Mouse (Mus musculus) heart, embryonic 13.5 days (tissue): Measurements from ENCODE around the gene Ccdc114. TPM values are rescaled to one million over a fixed set of nuclear protein-coding genes. Genes with fewer than 3 reads are reported as not detected.
"Not testable (repeated sequence)": the region's sequence is repeated elsewhere in the genome, so short reads cannot be mapped to it uniquely, and the experiment has no call there.

Experiments used
- ATAC-seq: fragments of 200-750 bp; cut with Nextera tagmentation; 2 replicates; pipeline ENCODE4 v1.8.0; 2017; ENCODE audit warnings: moderate TSS enrichment; ENCODE audit not compliant: insufficient number of reproducible peaks, low FRiP score, low TSS enrichment; ENCODE audit errors: extremely low read depth
- H3K27ac ChIP-seq: fragments of 300-500 bp; sonication (generic); replicated peaks from 2 replicates; pipeline ENCODE4 v1.5.1; 2015; ENCODE audit warnings: moderate library complexity, mild to moderate bottlenecking, inconsistent platforms
- H3K27me3 ChIP-seq: fragments of 300-500 bp; sonication (generic); replicated peaks from 2 replicates; pipeline ENCODE4 v1.6.1; 2015; ENCODE audit warnings: mild to moderate bottlenecking, inconsistent platforms
- H3K36me3 ChIP-seq: fragments of 300-500 bp; sonication (generic); 2 replicates; pipeline ENCODE4 v1.6.1; 2015; ENCODE audit warnings: mild to moderate bottlenecking, inconsistent platforms
- H3K4me1 ChIP-seq: fragments of 300-500 bp; sonication (generic); 2 replicates; pipeline ENCODE4 v1.6.1; 2015; ENCODE audit warnings: inconsistent platforms
- H3K4me2 ChIP-seq: fragments of 300-500 bp; sonication (generic); 2 replicates; pipeline ENCODE4 v1.6.1; 2015; ENCODE audit warnings: inconsistent platforms, mild to moderate bottlenecking, moderate library complexity
- H3K4me3 ChIP-seq: fragments of 300-500 bp; sonication (generic); 2 replicates; pipeline ENCODE4 v1.5.1; 2015; ENCODE audit warnings: moderate library complexity, mild to moderate bottlenecking, inconsistent platforms
- H3K9ac ChIP-seq: fragments of 300-500 bp; sonication (generic); 2 replicates; pipeline ENCODE4 v1.6.1; 2015; ENCODE audit warnings: inconsistent platforms, mild to moderate bottlenecking, moderate library complexity
- H3K9me3 ChIP-seq: fragments of 300-500 bp; sonication (generic); 2 replicates; pipeline ENCODE4 v1.6.1; 2016; ENCODE audit warnings: inconsistent platforms
- WGBS: fragments of 180-500 bp; shearing (Covaris S2); methylation state at CpG from one replicate; pipeline ENCODE4 v1.1.7; 2015; ENCODE audit warnings: mixed read lengths; 5-methylcytosine and 5-hydroxymethylcytosine counted together
- polyA plus RNA-seq: library from polyadenylated mRNA; unstranded; fragments of >200 nt; fragmentation: Nextera tagmentation; extraction: Ambion mirVana; gene quantifications from 2 replicates; pipeline ENCODE4 v1.2.1, GENCODE M21; 2015

Gene Ccdc114
- polyA plus RNA-seq, 1 experiment from 2014 or later = 2.7 TPM

DNA sequence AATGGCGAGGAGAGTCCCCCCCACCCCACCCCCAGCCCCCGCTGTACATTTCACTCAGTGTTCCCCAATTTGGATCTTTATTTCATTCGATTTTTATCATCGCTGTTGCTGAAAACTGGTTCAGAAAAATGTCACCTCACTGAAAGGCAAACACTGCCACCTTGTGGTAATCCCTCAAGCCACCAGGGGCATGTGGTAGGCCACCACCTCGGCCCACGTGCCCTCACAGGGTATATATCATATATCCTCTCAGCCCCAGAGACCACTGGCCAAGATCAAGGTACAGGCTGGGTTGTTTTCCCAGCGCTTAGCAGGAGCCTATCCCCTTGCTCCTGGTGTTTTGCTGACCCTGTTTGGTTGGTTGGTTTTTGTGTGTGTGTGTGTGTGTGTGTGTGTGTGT lies 11.2 kb downstream of the Ccdc114 start:
- Histone ChIP-seq H3K36me3 (peaks cover 15% of the 10 kb centered on the region), H3K27me3 (no peaks in the 10 kb centered on the region), H3K4me3 (no peak overlapping the region), H3K9me3 (peaks cover 6% of the 10 kb centered on the region), H3K4me1 (no peaks in the 10 kb centered on the region), H3K27ac (no peak overlapping the region), H3K4me2 (no peak overlapping the region), H3K9ac (no peak overlapping the region)
- ATAC-seq = no peak
- 27% methylated on average over 7 of the region's 7 CpGs for WGBS

DNA sequence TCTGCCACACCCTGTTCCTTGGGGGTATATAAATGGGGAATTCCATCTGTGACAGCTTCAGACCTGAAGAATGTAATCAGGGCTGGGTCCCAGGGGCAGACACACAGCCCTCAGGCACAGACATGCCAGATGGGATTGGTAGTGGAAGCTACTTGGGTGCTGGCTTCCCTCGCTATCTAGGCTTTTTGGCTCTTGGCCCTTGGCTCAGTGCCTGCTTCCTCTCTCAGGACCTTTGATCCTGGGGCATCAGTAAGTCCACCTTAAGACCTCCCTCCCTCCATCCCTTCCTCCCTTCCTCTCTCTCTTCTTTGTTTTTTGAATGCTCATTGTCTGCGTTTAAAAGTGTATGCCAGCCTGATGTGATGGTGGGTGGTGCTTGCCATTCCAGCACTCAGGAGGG lies 16.0 kb downstream of the Ccdc114 start:
- 28% methylated on average over 2 of the region's 2 CpGs for WGBS
- no peak overlapping the region for H3K27ac ChIP-seq
- H3K27me3 ChIP-seq = no peaks in the 10 kb centered on the region
- no peak overlapping the region for H3K9ac ChIP-seq
- no peak overlapping the region for H3K4me2 ChIP-seq
- ATAC-seq = no peak
- H3K4me1 ChIP-seq = no peaks in the 10 kb centered on the region
- no peaks in the 10 kb centered on the region for H3K9me3 ChIP-seq
- no peaks in the 10 kb centered on the region for H3K36me3 ChIP-seq
- no peak overlapping the region for H3K4me3 ChIP-seq

DNA sequence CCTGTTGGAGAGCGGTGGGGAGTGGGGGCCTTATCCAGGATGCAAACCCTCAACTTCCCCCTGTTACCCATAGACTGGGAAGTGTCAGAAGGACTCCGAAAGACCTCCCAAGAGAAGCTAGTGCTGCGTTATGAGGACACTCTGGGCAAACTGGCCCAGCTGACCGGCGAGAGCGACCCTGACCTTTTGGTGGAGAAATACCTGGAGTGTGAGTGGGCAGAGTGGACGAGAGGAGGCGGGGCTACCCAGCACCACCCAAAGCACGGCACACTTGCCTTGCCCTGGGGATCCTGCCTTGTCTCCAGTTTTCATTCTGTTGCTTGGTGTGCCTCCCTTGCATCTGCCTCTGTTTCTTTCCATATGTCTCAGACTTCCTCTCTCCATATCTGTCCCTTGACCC lies 18.1 kb downstream of the Ccdc114 start:
- Histone ChIP-seq H3K9me3 (no peaks in the 10 kb centered on the region), H3K4me2 (no peak overlapping the region), H3K27ac (no peak overlapping the region), H3K36me3 (no peaks in the 10 kb centered on the region), H3K9ac (no peak overlapping the region), H3K4me1 (no peaks in the 10 kb centered on the region), H3K4me3 (no peak overlapping the region), H3K27me3 (no peaks in the 10 kb centered on the region)
- 70% methylated on average over 9 of the region's 9 CpGs for WGBS
- no peak for ATAC-seq

DNA sequence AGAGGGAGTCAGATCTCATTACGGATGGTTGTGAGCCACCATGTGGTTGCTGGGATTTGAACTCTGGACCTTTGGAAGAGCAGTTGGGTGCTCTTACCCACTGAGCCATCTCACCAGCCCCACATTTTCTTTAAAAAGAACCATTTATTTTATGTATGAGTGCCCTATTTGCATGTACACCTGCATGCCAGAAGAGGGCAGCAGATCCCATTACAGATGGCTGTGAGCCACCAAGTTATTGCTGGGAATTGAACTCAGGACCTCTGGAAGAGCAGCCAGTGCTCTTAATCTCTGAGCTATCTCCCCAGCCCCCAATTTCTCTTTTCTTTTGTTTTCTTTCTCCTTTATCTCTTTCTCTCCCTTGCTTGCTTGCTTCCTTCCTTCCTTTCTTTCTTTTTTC lies 19.4 kb downstream of the Ccdc114 start:
- not testable (repeated sequence) for H3K36me3 ChIP-seq, ATAC-seq, H3K27me3 ChIP-seq, H3K9me3 ChIP-seq, H3K4me3 ChIP-seq, H3K27ac ChIP-seq, H3K4me2 ChIP-seq, H3K9ac ChIP-seq, H3K4me1 ChIP-seq
- 56% methylated on average over 1 of the region's 1 CpGs for whole genome bisulfite sequencing

DNA sequence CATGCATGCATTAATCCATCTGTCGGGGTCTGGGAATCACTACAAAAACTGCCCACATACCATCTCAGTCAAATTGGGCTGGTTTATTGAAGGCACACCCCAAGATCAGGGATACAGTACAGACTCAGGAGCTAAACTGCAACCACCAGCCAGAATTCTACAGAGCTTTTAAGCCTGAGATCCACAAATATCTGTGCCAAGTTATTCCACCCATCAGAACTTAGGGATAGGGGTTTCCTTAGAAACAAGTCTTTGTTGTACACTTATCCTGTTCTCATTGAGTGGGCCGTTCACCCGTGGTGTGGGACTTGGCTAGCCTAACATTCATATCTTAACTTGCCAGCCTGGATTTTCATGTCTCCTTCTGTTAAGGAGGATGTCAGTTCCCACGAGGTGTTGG lies 25.2 kb downstream of the Ccdc114 start:
- Histone ChIP-seq H3K9me3 (no peaks in the 10 kb centered on the region), H3K27me3 (0 out of 2 replicates have a peak, but pooled peaks cover 3% of the 10 kb centered on the region), H3K27ac (no peak overlapping the region), H3K9ac (no peak overlapping the region), H3K4me3 (no peak overlapping the region), H3K4me2 (no peak overlapping the region), H3K36me3 (no peaks in the 10 kb centered on the region), H3K4me1 (no peaks in the 10 kb centered on the region)
- WGBS = 61% methylated on average over 4 of the region's 4 CpGs
- no peak for ATAC-seq

DNA sequence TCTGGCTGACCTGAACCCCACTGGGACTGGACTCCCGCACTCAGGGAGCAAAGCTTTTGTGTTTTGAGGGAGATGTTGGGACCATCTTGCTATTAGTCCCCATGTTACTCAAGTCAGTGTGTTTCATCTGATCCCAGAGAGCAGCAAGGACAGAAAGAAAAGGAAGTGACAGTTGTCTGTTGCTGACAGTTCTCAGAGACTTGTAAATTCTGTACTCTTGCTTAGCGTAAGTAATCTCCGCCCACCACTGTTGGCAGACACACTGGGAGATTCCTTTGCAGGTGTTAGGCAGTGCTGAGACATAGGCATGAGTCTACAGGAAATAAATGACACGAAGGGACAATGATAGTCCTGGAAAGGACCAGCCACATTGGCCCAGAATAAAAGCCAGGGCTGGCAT lies 32.7 kb downstream of the Ccdc114 start:
- whole genome bisulfite sequencing = 51% methylated on average over 4 of the region's 4 CpGs

DNA sequence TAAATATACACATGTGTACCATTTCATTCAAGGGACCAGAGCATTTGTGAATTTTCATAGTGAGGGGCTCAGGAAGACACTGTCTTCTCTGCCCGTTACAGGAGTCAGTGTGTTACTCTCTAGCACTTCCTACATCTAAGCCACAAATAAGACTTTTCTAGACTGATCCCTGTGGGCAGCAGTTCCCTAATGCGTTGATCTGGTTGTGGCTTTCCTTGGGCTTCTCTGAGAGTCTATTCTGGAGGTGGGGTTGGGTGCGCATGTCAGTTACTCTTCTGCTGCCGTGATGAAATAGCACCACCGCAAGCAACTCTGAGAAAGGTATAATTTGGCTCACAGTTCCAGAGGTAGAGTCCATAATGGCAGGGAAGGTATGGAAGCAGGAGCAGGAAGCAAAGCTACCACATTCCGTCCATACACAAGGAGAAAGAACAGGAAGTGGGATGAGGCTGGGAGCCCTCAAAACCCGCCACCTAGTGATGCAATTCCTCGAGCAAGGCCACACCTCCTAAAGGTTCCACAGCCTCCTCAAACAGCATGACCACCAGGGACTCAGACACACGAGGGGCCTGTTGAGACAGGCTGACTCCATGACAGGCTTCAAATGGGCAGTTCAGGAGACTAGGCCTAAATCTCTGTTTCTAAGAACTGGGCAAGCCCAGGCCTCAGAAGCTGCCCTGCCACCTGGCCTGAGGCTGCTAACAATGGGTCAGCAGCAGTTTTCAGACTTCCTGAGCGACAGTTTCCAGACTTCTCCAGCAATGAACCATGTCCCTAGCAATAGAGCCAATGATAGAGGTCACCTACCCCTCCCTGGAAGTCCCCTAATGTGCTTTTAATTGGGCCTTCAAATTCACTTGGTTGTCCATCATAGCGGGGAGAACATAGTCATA lies 48.2 kb downstream of the Ccdc114 start:
- H3K27ac ChIP-seq = no peak overlapping the region
- H3K9ac ChIP-seq = no peak overlapping the region
- no peaks in the 10 kb centered on the region for H3K36me3 ChIP-seq
- H3K27me3 ChIP-seq = peaks cover 19% of the 10 kb centered on the region
- H3K4me3 ChIP-seq = no peak overlapping the region
- no peak for ATAC-seq
- H3K4me2 ChIP-seq = no peak overlapping the region
- H3K9me3 ChIP-seq = no peaks in the 10 kb centered on the region
- WGBS = 73% methylated on average over 11 of the region's 11 CpGs
- no peaks in the 10 kb centered on the region; the same call in 1 of the 2 replicates for H3K4me1 ChIP-seq

More for the DNA sequence above, 32.7 kb downstream of the Ccdc114 start:
- H3K4me3 ChIP-seq = no peak overlapping the region
- no peak for ATAC-seq
- H3K4me2 ChIP-seq = no peak overlapping the region
- H3K4me1 ChIP-seq = no peaks in the 10 kb centered on the region
- H3K9me3 ChIP-seq = no peaks in the 10 kb centered on the region
- peaks cover 6% of the 10 kb centered on the region; the same call in 1 of the 2 replicates for H3K27me3 ChIP-seq
- H3K36me3 ChIP-seq = no peaks in the 10 kb centered on the region
- H3K9ac ChIP-seq = no peak overlapping the region
- H3K27ac ChIP-seq = no peak overlapping the region

DNA sequence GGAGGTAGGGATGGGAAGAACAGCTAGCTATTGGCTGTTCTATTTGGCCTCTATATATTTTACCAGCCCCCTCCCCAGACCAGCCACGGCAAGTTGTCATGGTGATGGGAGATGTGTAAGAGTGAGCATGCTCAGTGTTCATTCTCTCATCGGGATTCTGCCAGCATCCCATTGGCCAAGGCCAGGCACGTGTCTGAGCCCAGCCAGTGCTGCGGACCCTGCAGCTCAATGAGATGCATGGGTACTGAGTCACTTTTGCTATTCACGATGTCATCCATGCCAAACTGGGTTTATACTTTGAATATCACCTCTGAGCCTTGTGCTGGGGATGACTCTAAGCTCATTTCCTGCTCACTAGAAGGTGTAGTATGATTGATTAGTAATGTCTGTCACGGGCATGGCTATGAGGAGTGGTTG lies 49.4 kb downstream of the Ccdc114 start:
- Histone ChIP-seq H3K36me3 (no peaks in the 10 kb centered on the region), H3K4me3 (no peak overlapping the region), H3K4me2 (no peak overlapping the region), H3K27ac (no peak overlapping the region), H3K9me3 (no peaks in the 10 kb centered on the region), H3K27me3 (peaks cover 14% of the 10 kb centered on the region), H3K9ac (no peak overlapping the region), H3K4me1 (no peaks in the 10 kb centered on the region; the same call in 1 of the 2 replicates)
- no peak for ATAC-seq
- WGBS = 78% methylated on average over 6 of the region's 6 CpGs

DNA sequence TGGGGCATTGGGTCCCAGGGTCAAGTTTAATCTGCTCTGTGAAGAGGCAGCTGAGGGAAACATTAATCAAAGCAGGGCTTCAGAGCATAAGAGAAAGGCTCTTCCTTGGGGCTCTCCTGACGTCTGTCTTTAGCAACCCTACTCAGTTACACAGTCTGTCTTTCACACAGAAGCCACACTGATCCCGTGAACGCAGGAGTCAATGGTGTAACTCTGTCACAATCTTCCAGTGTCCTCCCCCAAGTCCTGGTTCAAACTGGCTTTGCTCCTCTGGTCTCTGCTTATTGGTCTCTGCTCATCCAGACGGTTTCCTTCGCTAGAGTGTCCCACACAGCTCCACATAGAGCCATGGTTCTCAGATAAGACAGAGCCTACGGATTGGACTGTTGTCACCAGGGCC lies 50.2 kb downstream of the Ccdc114 start:
- no peaks in the 10 kb centered on the region; the same call in 1 of the 2 replicates for H3K4me1 ChIP-seq
- H3K4me2 ChIP-seq = no peak overlapping the region
- H3K9ac ChIP-seq = no peak overlapping the region
- H3K27ac ChIP-seq = no peak overlapping the region
- ATAC-seq = no peak
- peaks cover 6% of the 10 kb centered on the region; the same call in 1 of the 2 replicates for H3K27me3 ChIP-seq
- no peak overlapping the region for H3K4me3 ChIP-seq
- 26% methylated on average over 6 of the region's 6 CpGs for WGBS
- H3K9me3 ChIP-seq = no peaks in the 10 kb centered on the region
- no peaks in the 10 kb centered on the region for H3K36me3 ChIP-seq

DNA sequence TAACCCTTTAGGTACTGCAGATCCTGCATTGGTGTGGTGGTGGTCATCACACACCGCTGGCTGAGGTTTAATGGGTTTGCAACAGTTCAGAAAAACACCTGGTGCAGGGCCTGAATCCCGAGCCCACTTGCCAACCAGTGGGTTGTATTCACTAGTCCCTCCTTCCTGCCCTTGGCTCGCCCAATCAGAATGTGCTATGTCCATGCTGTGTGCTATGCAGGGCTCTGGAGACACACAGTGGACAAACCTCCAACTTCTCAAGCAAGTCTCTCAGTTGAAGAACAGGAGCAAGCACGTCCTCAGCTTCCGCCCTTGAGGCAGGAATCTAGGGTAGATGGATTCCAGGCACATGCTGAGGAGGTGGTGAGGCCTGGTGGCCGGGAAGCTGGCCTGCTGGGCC lies 50.6 kb downstream of the Ccdc114 start:
- no peak overlapping the region for H3K27ac ChIP-seq
- H3K27me3 ChIP-seq = peaks cover 10% of the 10 kb centered on the region; the same call in 1 of the 2 replicates
- 51% methylated on average over 6 of the region's 6 CpGs for WGBS
- H3K9ac ChIP-seq = no peak overlapping the region
- H3K36me3 ChIP-seq = no peaks in the 10 kb centered on the region
- H3K9me3 ChIP-seq = no peaks in the 10 kb centered on the region
- H3K4me1 ChIP-seq = no peaks in the 10 kb centered on the region; the same call in 1 of the 2 replicates
- no peak overlapping the region for H3K4me2 ChIP-seq
- H3K4me3 ChIP-seq = no peak overlapping the region
- ATAC-seq = no peak

DNA sequence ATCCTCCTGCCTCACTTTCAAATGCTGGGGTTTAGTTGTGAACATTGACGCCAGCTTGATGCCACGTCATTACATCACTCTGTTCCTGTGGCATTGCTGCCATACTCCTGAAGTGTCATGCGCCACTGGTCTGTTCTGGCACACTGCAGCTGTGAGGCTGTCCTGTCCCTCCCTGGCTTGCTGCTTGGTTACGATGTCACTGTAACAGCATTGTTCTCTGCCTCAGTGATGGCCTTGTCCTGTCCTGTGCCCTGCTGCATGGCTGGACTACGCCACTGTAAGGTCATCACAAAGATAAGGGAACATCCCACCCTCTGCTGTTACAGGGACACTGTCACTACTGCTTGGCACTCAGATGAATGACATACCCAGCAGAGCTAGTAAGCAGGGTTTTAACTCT lies 57.7 kb downstream of the Ccdc114 start:
- no peak overlapping the region for H3K27ac ChIP-seq
- no peak overlapping the region for H3K9ac ChIP-seq
- no peaks in the 10 kb centered on the region for H3K4me1 ChIP-seq
- H3K9me3 ChIP-seq = no peaks in the 10 kb centered on the region
- ATAC-seq = no peak
- H3K27me3 ChIP-seq = peaks cover 29% of the 10 kb centered on the region
- no peaks in the 10 kb centered on the region for H3K36me3 ChIP-seq
- no peak overlapping the region for H3K4me2 ChIP-seq
- no peak overlapping the region for H3K4me3 ChIP-seq
- WGBS = 67% methylated on average over 5 of the region's 5 CpGs

DNA sequence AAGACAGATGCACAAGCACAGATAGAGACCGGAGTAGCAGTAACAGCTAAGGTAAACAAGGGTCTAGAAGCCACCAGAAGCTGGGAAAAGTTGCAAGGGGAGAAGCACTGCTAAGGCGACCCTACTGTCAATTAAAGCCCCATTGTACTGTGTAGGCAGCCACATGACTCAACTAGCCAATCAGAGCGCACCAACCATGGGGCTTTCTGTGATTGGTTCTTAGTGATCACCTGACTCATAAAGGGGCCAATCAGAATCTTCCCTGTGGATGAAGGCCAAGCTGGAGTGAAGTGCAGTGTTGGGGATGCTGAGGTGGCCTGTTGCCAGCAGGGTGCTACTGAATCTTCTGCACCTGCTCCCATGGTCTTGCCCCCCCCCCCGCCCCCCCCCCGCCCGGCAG lies 63.0 kb downstream of the Ccdc114 start:
- 0 out of 2 replicates have a peak, but pooled peaks cover 9% of the 10 kb centered on the region for H3K27me3 ChIP-seq
- no peak overlapping the region for H3K9ac ChIP-seq
- H3K4me3 ChIP-seq = no peak overlapping the region
- no peaks in the 10 kb centered on the region for H3K9me3 ChIP-seq
- no peaks in the 10 kb centered on the region for H3K36me3 ChIP-seq
- H3K4me1 ChIP-seq = no peaks in the 10 kb centered on the region
- no peak overlapping the region for H3K4me2 ChIP-seq
- 69% methylated on average over 6 of the region's 6 CpGs for WGBS
- no peak overlapping the region for H3K27ac ChIP-seq
- no peak for ATAC-seq
